Mouse (Mus musculus) kidney, adult 2 months (tissue): Measurements from ENCODE around the gene Zfp637.

Experiments
- CTCF ChIP-seq: fragments of 200-500 bp; conservative IDR thresholded peaks from 2 replicates; pipeline ENCODE4 v1.5.1; 2011; ENCODE audit warnings: low read depth, mild to moderate bottlenecking, control low read depth, low read length, moderate library complexity, mixed read lengths; ENCODE audit not compliant: insufficient read depth, insufficient read length
- POLR2A ChIP-seq: fragments of 200-500 bp; IDR thresholded peaks from one replicate; pipeline ENCODE4 v1.6.1; 2011; ENCODE audit warnings: low read depth, low read length, control low read depth

DNA sequence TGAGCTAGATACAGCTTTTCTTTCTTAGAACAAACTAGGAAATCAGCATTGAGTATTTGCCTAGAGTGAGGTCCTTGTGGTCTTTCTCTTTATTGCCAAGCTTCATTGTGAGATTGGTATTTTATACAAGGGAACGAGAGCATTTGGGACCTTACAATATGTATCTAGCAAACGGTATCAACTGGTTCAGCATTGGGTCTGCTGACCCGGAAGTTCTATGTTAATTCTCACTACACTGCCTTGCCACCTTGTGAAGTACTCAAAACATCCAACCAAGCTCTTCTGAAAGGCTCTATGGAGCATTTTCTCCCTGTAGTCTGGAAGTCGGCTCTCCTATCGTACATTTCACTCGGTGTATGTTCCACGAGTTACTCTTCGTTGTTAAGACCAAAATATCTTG is 22.8 kb downstream of the Zfp637 start:
- no peak for TF ChIP-seq CTCF
- no peak for TF ChIP-seq POLR2A
